Mouse (Mus musculus) A20 (cell line): ENCODE measurements around the gene Vat1l.

Experiments
- DNase-seq: peaks from one replicate; pipeline ENCODE4 v3.0.0-alpha.2; 2011; ENCODE audit warnings: low read depth, low spot score

The Vat1l gene

GRCm38 (mm10) chr8:114398326-114398725, 192.9 kb downstream of the Vat1l start:
- no peak for DNase-seq

GRCm38 (mm10) chr8:114399273-114399672, 193.9 kb downstream of the Vat1l start:
- DNase-seq = no peak

GRCm38 (mm10) chr8:114401679-114402078, 196.3 kb downstream of the Vat1l start:
- DNase-seq = no peak

GRCm38 (mm10) chr8:114411421-114411820, 206.0 kb downstream of the Vat1l start:
- DNase-seq = no peak

- DNase-seq = no peak
Observed at GRCm38 (mm10) chr8:114417786-114418185, 212.4 kb downstream of the Vat1l start, which contains the start of gene Clec3a. Clec3a (plus strand) TSS chr8:114418086.

GRCm38 (mm10) chr8:114418486-114418885, 213.1 kb downstream of the Vat1l start:
- DNase-seq = no peak

- no peak for DNase-seq
Observed at GRCm38 (mm10) chr8:114418904-114419303, 213.5 kb downstream of the Vat1l start.

- DNase-seq = no peak
Observed at GRCm38 (mm10) chr8:114421544-114421943, 216.1 kb downstream of the Vat1l start.
